Mouse (Mus musculus): Measurements from ENCODE around the gene Suco. TPM values are rescaled to one million over a fixed set of nuclear protein-coding genes. Genes with fewer than 3 reads are reported as not detected.

Suco gene
- total RNA-seq, 2 experiments from 2014 or later = 28.6 to 37.1 TPM

GRCm38 (mm10) chr1:161791854-161792686 is 84.4 kb downstream of the Suco start:
- no peak for DNase-seq (ENCODE audit: low spot score in 2 of 2)

- DNase-seq (ENCODE audit: low spot score in 2 of 2) = no peak
These were observed 88.1 kb downstream of the Suco start, which contains the start of gene Fasl for GRCm38 (mm10) chr1:161788339-161788738. Fasl (minus strand) TSS chr1:161788495.

- no peak for DNase-seq (ENCODE audit: low spot score in 2 of 2)
These were observed 93.8 kb downstream of the Suco start for GRCm38 (mm10) chr1:161782725-161783124.

- no peak for DNase-seq (ENCODE audit: low spot score in 2 of 2)
These were observed 94.9 kb downstream of the Suco start for GRCm38 (mm10) chr1:161781594-161781993.

- DNase-seq (ENCODE audit: low spot score in 2 of 2) = no peak
These were observed 97.4 kb downstream of the Suco start for GRCm38 (mm10) chr1:161779057-161779456.

- no peak for DNase-seq (ENCODE audit: low spot score in 2 of 2)
These were observed 101.3 kb downstream of the Suco start for GRCm38 (mm10) chr1:161775151-161775550.

- DNase-seq (ENCODE audit: low spot score in 2 of 2) = no peak
These were observed 105.2 kb downstream of the Suco start for GRCm38 (mm10) chr1:161771293-161771692.

- no peak for DNase-seq (ENCODE audit: low spot score in 2 of 2)
These were observed 107.2 kb downstream of the Suco start for GRCm38 (mm10) chr1:161769329-161769728.

GRCm38 (mm10) chr1:161767101-161767524 is 109.4 kb downstream of the Suco start:
- DNase-seq (ENCODE audit: low spot score in 2 of 2) = no peak

- no peak for DNase-seq (ENCODE audit: low spot score in 2 of 2)
These were observed 109.8 kb downstream of the Suco start for GRCm38 (mm10) chr1:161766656-161767055.

Other genes starting within 250 kb of the Suco start
- gene Fasl, start 88.2 kb downstream of the Suco start, total RNA-seq (2021) = not detected
- 10 to 100 TPM; 13.7 to 14.4 TPM for gene Pigc, start 92.5 kb upstream of the Suco start, total RNA-seq (2021)
- not detected for gene 4930558K02Rik, start 103.0 kb upstream of the Suco start, total RNA-seq (2021)

Data from layer of hippocampus, adult 18-20 months (tissue).